Mouse (Mus musculus): ENCODE data around the gene Abhd17b.
"Not testable (repeated sequence)": the region's sequence is repeated elsewhere in the genome, so short reads cannot be mapped to it uniquely, and the experiment has no call there.

Gene Abhd17b

GRCm38 (mm10) chr19:21652285-21653171 lies 457 bp upstream of the Abhd17b start, which contains the start of gene 1110059E24Rik:
1110059E24Rik (minus strand) TSS chr19:21652976.
- DNase-seq (ENCODE audit: low spot score): peak; percentile 96

DNA sequence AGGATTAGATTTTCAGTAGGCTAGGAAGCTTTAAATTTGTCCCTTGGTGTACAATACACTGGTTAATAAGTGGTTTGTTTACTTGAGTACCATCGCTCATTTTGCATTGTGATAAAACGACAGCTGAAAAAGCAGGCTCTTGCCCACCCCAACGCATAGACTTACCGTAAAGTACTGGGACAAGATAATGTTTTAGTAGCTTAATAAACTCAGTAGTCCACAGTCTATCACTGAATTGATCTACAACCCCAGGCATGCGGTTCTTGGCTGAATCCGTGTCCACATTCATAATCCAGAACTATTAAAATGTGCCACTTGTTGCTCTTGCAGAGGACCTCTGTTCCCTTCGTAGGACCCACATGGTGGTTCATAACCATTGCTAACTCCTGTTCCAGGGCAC lies 1.8 kb downstream of the Abhd17b start:
- DNase-seq (ENCODE audit: low spot score): no peak

GRCm38 (mm10) chr19:21660734-21661133 lies 7.7 kb downstream of the Abhd17b start:
- no peak for DNase-seq (ENCODE audit: low spot score)

DNA sequence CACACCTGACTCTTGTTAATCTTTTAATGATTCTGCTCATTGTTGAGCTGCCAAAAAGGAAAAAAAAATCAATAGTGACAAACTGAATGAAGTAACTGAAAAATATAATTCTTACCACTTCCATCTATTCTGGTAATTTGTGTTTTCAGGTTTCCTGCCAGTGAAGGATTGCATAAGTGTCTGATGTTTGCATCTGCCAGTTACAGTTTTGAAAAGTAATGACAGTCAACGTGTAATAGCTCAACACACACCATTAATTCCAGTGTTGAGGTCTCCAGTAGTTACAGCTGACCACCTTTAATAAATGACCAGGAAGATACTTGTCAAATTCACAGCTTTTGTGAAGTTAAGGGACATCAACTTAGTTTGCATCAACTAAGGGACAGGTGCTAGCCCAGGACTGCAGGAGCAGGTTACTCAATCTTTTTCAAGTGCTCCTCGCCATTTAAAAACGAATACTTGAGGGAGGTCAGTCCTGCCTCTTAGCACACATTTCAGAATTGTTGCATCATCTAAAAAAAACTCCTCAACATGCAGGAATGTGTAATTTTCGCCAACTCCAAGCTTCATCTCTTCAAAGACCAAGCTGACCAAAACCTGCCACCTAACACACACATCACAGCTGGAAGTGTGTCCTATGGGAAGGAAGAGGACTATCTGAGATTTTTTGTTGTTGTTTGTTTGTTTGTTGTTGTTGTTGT lies 10.9 kb downstream of the Abhd17b start:
- DNase-seq (ENCODE audit: low spot score): no peak

DNA sequence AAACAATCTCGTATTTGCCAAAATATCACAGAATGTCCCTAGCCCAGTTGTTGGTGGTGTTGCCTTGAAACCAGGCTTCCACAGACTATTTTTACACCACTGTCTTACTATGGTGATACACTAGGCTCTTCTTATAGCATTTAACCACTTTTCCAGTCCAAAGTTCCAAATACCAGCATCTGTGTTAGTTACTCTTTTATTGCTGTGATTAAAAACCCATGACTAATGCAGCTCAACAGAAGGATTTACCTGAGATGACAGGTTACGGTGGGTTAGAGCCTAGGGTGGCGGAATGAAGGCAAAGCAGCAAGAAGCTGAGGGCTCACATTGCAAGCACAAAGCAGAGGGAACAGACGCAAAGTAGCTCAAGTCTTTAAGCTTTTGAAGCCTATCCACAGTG lies 16.7 kb downstream of the Abhd17b start:
- DNase-seq (ENCODE audit: low spot score): no peak

- DNase-seq (ENCODE audit: low spot score): no peak
These were observed 21.5 kb downstream of the Abhd17b start for GRCm38 (mm10) chr19:21674354-21675096.

- no peak for DNase-seq (ENCODE audit: low spot score)
These were observed 27.1 kb downstream of the Abhd17b start for GRCm38 (mm10) chr19:21680091-21680490.

DNA sequence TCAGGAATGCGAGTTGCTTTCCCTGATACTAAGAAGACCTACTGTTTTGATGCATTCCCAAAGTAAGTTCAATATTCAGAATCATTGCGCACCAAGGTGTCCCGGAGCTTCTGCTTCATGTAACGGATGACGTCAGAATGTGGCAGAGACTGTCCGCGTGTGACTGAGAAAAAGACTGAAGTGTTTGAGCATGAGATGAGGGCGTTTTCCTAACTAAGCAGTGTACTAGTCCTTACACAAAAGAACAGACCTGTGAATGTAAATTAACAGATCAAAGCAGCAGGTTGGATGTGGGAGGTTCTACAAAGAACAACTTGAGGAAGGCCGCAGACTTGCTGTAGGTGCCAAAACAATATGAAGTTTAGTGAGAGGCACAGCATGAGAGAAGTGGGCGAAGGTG lies 28.0 kb downstream of the Abhd17b start:
- no peak for DNase-seq (ENCODE audit: low spot score)

GRCm38 (mm10) chr19:21713260-21714031 lies 60.5 kb downstream of the Abhd17b start:
- DNase-seq (ENCODE audit: low spot score): peak; percentile 52

DNA sequence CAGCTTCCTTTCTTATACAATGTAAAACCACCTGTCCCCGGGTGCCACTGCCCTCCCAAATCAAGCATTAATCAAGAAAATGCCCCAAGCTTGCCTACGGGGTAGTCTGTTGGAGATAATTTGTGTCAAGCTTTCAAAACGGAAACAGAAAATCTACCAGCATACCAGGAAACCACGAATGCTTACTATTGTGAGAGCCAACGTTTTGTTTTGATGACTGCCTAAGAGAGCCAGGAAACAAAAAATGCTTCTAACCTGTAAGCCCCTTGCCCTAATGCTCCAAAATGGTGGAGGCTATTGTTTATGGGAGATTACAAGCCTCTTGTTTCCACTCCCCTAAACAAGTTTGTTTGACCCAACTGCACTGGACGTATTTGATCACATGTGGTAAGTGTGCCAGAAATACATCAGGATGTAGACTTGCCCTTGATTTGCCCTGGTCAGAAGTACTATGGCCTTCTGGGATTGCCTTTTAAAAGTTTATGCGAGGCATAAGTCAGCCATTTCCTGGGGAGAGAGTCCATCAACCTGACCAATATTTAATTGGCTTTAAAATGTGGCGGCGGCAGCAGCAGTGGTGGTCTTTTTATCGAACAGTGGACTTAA lies 61.4 kb downstream of the Abhd17b start:
- no peak for DNase-seq (ENCODE audit: low spot score)

- DNase-seq (ENCODE audit: low spot score): no peak
These were observed 62.0 kb downstream of the Abhd17b start for GRCm38 (mm10) chr19:21715005-21715442.

- DNase-seq (ENCODE audit: low spot score): no peak
These were observed 62.5 kb downstream of the Abhd17b start for GRCm38 (mm10) chr19:21715515-21715914.

GRCm38 (mm10) chr19:21716456-21716855 lies 63.5 kb downstream of the Abhd17b start:
- DNase-seq (ENCODE audit: low spot score): no peak

DNA sequence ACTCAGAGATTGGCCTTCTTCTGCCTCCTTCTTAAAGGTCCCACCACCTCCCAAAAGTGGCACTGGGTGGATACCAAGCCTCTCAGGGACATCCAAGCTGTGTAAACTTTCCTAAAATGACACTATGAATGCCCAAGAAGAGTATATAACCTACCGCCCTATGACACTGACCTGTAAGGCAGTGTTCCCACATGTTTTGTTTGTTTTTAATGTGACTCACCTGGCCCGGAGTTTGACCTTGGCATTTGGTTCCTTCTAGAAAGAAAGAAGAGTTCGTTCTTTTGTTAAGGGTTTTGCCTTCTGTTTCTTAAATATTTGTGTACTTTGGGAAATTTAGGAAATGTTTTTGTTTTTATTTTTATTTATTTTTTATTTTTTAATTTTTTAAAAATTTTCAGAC lies 66.2 kb downstream of the Abhd17b start:
- no peak for DNase-seq (ENCODE audit: low spot score)

DNA sequence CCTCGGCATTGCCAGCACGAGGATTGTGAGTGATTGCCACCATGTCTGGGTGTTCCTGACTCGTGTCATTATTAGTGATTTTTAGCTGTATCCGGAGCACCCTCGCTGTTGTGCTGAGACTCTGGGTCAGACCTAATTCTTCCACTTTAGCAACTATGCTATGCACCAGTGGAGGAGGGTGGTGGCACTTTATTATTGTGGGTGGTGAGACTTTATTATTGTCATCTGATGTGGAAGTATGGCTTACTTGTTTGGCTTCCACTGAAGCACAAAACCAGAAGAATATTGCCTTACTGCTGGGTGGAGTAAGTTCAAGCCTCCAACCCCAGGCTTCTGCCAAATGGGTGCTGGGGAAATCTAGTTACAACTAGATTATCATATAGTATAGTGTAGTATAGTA lies 68.0 kb downstream of the Abhd17b start:
- no peak for DNase-seq (ENCODE audit: low spot score)

DNA sequence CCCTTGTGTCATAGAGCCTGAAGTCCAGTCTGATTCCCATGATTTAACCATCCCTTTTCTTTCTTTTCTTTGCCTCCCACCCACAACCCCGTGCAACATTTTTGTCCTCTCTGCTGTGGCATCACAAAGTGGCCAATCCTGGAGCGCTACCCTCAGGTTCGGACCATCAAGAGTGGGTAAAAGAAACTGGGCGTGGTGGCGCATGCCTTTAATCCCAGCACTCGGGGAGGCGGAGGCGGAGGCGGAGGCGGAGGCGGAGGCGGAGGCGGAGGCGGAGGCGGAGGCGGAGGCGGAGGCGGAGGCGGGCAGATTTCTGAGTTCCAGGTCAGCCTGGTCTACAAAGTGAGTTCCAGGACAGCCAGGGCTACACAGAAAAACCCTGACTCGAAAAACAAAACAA lies 70.3 kb downstream of the Abhd17b start:
- DNase-seq (ENCODE audit: low spot score): not testable (repeated sequence)

DNA sequence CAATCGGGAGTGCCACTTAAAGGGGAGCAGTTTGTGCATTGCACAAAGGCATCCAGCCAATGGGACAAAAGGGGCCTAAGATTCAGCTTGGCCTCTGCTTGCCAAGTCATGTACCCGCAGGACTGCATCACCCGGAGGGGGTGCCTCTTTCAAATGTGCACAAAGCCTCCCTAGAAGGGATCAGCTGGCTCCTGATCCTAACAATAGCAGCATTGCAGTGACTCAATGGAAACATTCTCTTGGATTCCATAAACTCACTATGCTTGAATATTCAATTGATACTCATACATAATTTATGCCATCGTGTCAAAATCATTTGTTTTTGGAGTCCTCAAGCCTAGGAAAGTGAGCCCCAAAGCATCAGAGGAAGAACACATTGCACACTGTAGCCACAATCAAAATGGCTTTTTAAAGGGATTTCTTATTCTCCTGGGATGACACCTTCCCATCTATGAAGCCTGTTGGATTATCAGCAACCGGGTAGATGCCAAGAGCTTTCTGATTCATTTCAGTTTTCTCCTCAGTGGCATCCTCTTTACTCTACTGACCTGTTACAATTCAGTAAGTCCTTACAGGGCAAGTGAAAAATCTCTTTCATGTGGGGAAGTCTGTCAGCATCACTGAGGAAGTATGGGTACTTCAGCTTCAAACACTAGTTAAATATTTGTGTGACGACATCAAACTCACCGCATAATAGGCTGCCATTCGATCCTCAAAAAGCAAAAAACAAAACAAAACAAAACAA lies 71.1 kb downstream of the Abhd17b start:
- peak; percentile 79 for DNase-seq (ENCODE audit: low spot score)

- DNase-seq (ENCODE audit: low spot score): no peak
These were observed 72.2 kb downstream of the Abhd17b start for GRCm38 (mm10) chr19:21725168-21725567.

DNA sequence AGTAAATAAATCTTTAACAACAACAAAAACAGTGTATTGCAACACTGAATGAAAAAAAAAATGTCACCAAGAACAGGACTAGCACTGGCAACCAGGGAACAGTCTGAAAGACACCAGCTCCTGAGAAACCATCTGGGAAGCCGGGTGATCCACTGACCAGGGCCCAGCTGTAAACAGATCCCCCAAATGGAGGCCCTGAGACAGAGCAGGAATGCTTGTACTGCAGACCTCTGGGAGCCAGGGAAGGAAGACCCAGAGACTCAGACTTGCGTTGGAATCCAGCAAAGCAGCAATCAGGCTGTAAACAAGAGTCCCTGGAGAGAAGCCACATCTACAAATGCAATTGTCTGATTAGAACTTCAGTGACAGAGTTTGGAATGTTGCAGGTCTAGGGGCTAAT lies 74.1 kb downstream of the Abhd17b start:
- DNase-seq (ENCODE audit: low spot score): no peak

DNA sequence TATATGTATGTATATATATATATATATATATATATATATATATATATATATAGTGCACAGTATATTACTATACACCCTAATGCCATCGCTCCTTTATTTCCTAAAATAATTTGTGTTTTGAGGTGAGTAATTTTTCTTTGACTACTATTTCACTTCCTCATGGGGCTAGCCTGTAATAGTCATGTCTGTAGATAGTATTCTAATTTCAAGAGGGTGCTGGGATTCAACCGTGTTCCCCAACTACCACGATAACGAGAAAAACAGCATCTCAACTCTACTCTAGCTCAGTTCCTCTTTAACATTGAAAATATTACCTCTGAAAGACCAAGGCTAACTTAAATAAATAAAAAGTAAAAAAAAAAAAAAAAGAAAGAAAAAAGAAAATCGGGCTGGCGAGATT lies 75.4 kb downstream of the Abhd17b start:
- no peak for DNase-seq (ENCODE audit: low spot score)

DNA sequence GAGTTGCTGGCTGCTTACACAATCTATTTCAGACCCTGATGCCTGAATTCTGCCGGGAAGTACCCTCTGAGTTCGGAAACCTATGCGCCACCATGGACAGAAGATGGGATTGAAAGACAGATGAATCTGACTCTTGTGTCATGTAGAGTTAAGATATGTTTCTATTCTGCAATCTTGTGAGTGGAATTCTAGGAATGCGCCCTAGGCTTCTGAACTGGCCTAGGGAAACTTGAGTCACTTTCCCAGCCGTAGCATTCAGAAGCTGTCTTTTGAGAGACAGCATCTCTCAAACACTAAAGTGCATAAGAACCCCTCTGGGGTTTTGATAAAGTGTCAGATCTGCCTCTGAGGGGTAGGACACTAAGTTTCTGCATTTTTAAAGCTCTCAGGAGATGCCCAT lies 78.9 kb downstream of the Abhd17b start:
- DNase-seq (ENCODE audit: low spot score): no peak

Data from layer of hippocampus, adult 11-12 months (tissue).